Mouse (Mus musculus): Measurements from ENCODE around the gene Aebp2. TPM values are rescaled to one million over a fixed set of nuclear protein-coding genes. Genes with fewer than 3 reads are reported as not detected.

Aebp2 gene
- total and polyA plus RNA-seq, 2 experiments from 2014 or later = 5.1 to 29.3 TPM

DNA sequence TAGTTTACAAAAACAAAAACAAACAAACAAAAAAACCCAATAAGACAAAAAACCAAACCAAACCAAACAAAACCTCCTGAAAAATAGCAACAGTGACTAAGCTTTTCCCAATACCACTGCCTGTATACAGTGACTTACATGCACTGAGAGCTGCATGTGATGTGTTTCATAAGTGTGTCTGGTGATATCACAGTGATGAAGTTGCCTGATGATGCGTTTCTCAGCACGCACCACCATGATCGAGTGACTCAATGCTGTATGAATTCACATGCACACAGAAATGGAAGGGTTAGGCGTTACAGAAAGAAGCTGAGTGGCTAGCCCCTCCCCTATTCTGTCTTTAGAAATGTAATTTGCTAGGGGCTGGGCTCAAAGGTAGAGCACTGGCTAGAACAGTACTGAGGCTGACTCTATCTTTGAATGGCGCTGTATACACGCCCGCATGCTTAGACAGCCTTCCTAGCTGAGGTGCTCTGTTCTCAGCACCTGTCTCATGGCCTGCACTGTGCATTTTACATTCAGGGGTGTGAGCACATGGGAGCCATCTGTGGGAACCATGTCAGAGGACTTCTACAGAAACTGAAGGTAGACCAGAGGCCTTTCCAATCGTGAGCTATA lies 44.9 kb downstream of the Aebp2 start:
- Histone ChIP-seq H3K9ac (replicated peaks; ENCODE audit: low read length) (no peak overlapping the region), H3K4me1 (ENCODE audit: insufficient read depth, low read length) (peaks cover 6% of the 10 kb centered on the region; the same call in 1 of the 2 replicates), H3K4me2 (ENCODE audit: low read depth, low read length) (no peak overlapping the region), H3K27ac (peak overlapping the region; percentile 57; the same call in 1 of the 2 replicates), H3K36me3 (ENCODE audit: insufficient read depth, low read length) (no peaks in the 10 kb centered on the region), H3K27me3 (ENCODE audit: insufficient read depth, low read length) (no peaks in the 10 kb centered on the region), H3K4me3 (ENCODE audit: low read length) (no peak overlapping the region), H3K9me3 (ENCODE audit: low read length) (no peaks in the 10 kb centered on the region)
- 65% methylated on average over 8 of the region's 8 CpGs for WGBS
- no peak for TF ChIP-seq CTCF (IDR thresholded peaks at IDR 0.05; ENCODE audit: low read depth)
- peak; percentile 10 for DNase-seq (ENCODE audit: low spot score)
- ATAC-seq = peak; percentile 34; the same call in 1 of the 2 replicates

DNA sequence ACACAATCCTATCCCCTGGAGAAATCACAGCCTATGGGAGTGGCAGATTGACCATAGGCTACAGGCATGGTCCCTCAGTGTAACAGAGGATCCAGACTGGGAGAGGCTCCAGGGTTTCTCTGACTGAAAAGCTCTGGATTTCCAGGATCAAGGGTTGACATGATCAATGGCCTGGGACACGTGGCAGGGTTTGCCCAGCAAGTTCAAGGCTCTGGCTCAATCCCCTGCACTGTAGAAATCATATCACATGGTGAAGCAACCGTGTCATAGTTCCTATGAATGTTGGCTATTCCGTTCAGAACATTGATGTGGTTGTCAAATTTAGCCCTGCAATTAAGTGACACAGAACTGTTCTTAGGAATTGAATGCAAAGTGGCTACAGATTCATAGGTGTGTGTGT lies 52.0 kb downstream of the Aebp2 start:
- no peak for TF ChIP-seq CTCF (IDR thresholded peaks at IDR 0.05; ENCODE audit: low read depth)
- no peak overlapping the region for H3K9ac ChIP-seq (replicated peaks; ENCODE audit: low read length)
- H3K27ac ChIP-seq = no peak overlapping the region
- H3K4me2 ChIP-seq (ENCODE audit: low read depth, low read length) = no peak overlapping the region
- ATAC-seq = no peak
- 78% methylated on average over 3 of the region's 3 CpGs for WGBS
- H3K4me3 ChIP-seq (ENCODE audit: low read length) = no peak overlapping the region
- peaks cover 16% of the 10 kb centered on the region for H3K4me1 ChIP-seq (ENCODE audit: insufficient read depth, low read length)
- H3K9me3 ChIP-seq (ENCODE audit: low read length) = no peaks in the 10 kb centered on the region
- no peaks in the 10 kb centered on the region for H3K27me3 ChIP-seq (ENCODE audit: insufficient read depth, low read length)
- DNase-seq (ENCODE audit: low spot score) = no peak
- H3K36me3 ChIP-seq (ENCODE audit: insufficient read depth, low read length) = no peaks in the 10 kb centered on the region

DNA sequence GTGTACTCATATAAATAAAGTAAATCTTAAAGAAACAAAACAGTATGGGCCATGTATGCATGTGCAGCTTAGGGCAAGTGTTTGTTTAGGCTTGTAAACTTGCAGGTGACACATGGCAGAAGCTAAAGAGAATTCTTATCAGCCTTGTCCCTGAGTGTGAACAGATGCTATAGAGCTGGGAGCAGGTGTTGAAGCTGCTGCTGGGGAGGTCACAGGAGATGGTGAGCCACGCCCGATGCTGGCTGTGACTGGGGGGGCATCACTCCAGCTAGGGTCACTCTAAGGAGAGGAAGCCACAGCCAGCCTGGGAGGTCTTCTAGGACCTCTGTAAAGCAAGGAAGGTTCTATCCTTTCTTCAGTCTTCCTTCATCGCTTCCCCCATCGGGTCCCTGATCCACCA lies 53.6 kb downstream of the Aebp2 start:
- ATAC-seq (no peak), DNase-seq (ENCODE audit: low spot score) (no peak)
- no peak overlapping the region for H3K9ac ChIP-seq (replicated peaks; ENCODE audit: low read length)
- no peak overlapping the region for H3K4me3 ChIP-seq (ENCODE audit: low read length)
- H3K27ac ChIP-seq = no peak overlapping the region
- 90% methylated on average over 4 of the region's 4 CpGs for WGBS
- H3K4me2 ChIP-seq (ENCODE audit: low read depth, low read length) = no peak overlapping the region
- no peaks in the 10 kb centered on the region for H3K27me3 ChIP-seq (ENCODE audit: insufficient read depth, low read length)
- H3K4me1 ChIP-seq (ENCODE audit: insufficient read depth, low read length) = peaks cover 16% of the 10 kb centered on the region
- no peaks in the 10 kb centered on the region for H3K36me3 ChIP-seq (ENCODE audit: insufficient read depth, low read length)
- no peaks in the 10 kb centered on the region for H3K9me3 ChIP-seq (ENCODE audit: low read length)
- TF ChIP-seq CTCF (IDR thresholded peaks at IDR 0.05; ENCODE audit: low read depth) = no peak

DNA sequence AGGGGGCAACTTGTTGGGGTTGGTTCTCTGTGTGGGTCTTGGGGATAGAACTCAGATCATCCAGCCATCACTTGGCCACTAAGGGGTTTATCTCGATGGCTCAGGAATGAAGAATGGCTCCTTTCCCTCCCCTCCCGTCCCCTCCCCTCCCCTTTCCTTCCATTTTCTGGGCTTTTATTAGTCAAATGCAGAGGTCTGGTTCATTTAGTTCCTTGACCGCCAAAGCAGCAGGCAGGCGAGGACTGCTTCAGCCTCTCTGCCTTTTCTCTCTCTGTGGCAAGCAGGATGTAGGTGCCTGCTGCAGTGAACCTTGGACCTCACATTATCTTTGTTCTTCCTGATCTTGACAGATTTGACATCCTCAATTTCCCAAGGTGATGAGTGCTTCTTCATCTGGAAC lies 54.6 kb downstream of the Aebp2 start:
- no peak overlapping the region for H3K4me2 ChIP-seq (ENCODE audit: low read depth, low read length)
- DNase-seq (ENCODE audit: low spot score) = no peak
- H3K9me3 ChIP-seq (ENCODE audit: low read length) = no peaks in the 10 kb centered on the region
- TF ChIP-seq CTCF (IDR thresholded peaks at IDR 0.05; ENCODE audit: low read depth) = no peak
- no peak for ATAC-seq
- no peak overlapping the region for H3K4me3 ChIP-seq (ENCODE audit: low read length)
- peaks cover 16% of the 10 kb centered on the region for H3K4me1 ChIP-seq (ENCODE audit: insufficient read depth, low read length)
- 35% methylated on average over 4 of the region's 4 CpGs for WGBS
- no peak overlapping the region for H3K27ac ChIP-seq
- no peaks in the 10 kb centered on the region for H3K27me3 ChIP-seq (ENCODE audit: insufficient read depth, low read length)
- no peaks in the 10 kb centered on the region for H3K36me3 ChIP-seq (ENCODE audit: insufficient read depth, low read length)
- no peak overlapping the region for H3K9ac ChIP-seq (replicated peaks; ENCODE audit: low read length)

DNA sequence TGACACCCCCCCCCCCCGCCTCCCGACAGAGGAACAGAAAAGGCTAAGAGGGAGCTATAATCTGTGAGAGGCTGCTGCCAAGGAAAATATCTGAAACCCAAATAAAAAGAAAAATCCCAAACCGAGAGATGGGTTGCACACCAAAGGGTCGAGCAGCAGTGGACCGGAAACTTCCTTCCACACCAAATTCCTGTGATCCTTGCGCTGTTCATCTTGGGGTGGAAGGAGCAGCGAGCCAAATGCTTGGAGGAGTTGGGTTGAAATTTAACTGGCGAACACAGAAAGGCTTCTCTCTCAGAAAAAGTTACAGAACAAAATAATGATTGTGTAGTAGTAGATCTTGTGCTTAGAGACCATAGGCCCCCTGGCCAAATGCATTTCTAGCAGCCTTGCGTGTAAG lies 55.5 kb downstream of the Aebp2 start:
- no peak overlapping the region for H3K4me3 ChIP-seq (ENCODE audit: low read length)
- H3K36me3 ChIP-seq (ENCODE audit: insufficient read depth, low read length) = no peaks in the 10 kb centered on the region
- peaks cover 16% of the 10 kb centered on the region for H3K4me1 ChIP-seq (ENCODE audit: insufficient read depth, low read length)
- DNase-seq (ENCODE audit: low spot score) (no peak), ATAC-seq (no peak)
- H3K27ac ChIP-seq = no peak overlapping the region
- 55% methylated on average over 9 of the region's 9 CpGs for WGBS
- TF ChIP-seq CTCF (IDR thresholded peaks at IDR 0.05; ENCODE audit: low read depth) = no peak
- H3K9me3 ChIP-seq (ENCODE audit: low read length) = no peaks in the 10 kb centered on the region
- H3K4me2 ChIP-seq (ENCODE audit: low read depth, low read length) = no peak overlapping the region
- H3K27me3 ChIP-seq (ENCODE audit: insufficient read depth, low read length) = no peaks in the 10 kb centered on the region
- H3K9ac ChIP-seq (replicated peaks; ENCODE audit: low read length) = no peak overlapping the region

DNA sequence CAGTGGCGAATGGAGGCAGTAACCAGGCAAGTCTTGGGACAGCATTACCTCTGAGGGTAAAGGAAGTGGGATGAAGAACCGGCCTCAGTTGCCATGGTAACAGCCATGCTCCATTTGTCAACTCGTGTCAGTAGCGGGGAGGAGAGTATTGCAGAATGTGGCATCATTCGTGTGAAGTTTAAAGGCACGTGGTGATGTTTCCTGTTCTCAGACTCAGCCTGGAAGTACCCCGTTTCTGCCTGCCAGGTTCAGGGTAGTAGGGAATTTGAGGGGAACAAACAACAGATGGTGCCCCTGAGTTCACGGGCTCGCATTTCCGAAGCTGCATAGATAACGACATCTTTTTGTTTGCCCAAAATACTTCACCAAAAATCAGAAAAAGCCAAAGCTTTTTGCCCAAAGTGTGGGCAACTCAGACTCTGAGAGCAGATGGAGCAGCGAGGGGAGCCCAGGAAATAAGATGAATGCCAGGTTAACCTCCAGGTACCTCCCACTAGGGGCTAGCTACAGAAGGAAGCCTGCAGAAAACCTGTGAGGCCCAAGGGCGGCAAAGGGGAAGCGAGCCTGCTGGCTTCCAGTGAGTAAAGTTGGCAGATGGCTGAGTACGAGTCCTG lies 56.3 kb downstream of the Aebp2 start:
- DNase-seq (ENCODE audit: low spot score) = peak; percentile 86
- Histone ChIP-seq H3K4me3 (ENCODE audit: low read length) (no peak overlapping the region), H3K4me1 (ENCODE audit: insufficient read depth, low read length) (peaks cover 16% of the 10 kb centered on the region), H3K9me3 (ENCODE audit: low read length) (no peaks in the 10 kb centered on the region), H3K9ac (replicated peaks; ENCODE audit: low read length) (no peak overlapping the region), H3K36me3 (ENCODE audit: insufficient read depth, low read length) (no peaks in the 10 kb centered on the region), H3K4me2 (ENCODE audit: low read depth, low read length) (peak overlapping the region; percentile 37), H3K27me3 (ENCODE audit: insufficient read depth, low read length) (no peaks in the 10 kb centered on the region), H3K27ac (no peak overlapping the region)
- WGBS = 10% methylated on average over 15 of the region's 15 CpGs
- peak; percentile 80 for ATAC-seq
- TF ChIP-seq CTCF (IDR thresholded peaks at IDR 0.05; ENCODE audit: low read depth) = peak; percentile 5; the same call in 1 of the 2 replicates

DNA sequence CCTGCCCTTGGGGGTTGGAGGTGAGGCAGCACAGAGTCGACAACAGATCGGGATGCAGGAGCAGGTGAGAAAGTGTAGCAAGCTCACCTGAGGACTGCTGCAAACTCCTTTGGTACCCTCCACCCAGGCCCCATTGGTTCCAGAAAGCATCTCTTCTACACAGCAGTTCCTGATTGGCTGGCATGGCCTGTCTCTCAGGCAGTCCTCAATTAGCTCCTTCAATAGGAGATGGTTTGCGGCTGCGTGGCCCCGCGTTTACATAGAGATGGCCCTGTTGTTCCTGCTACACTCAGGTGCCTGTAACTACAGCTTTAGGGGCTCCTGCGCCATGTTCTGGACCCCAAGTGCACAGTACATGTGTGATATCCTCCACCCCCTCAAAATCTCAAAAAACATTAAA lies 58.2 kb downstream of the Aebp2 start:
- H3K4me1 ChIP-seq (ENCODE audit: insufficient read depth, low read length) = peaks cover 16% of the 10 kb centered on the region
- TF ChIP-seq CTCF (IDR thresholded peaks at IDR 0.05; ENCODE audit: low read depth) = no peak
- H3K27ac ChIP-seq = no peak overlapping the region
- DNase-seq (ENCODE audit: low spot score) (no peak), ATAC-seq (no peak)
- no peak overlapping the region for H3K9ac ChIP-seq (replicated peaks; ENCODE audit: low read length)
- H3K36me3 ChIP-seq (ENCODE audit: insufficient read depth, low read length) = no peaks in the 10 kb centered on the region
- 50% methylated on average over 7 of the region's 7 CpGs for WGBS
- H3K9me3 ChIP-seq (ENCODE audit: low read length) = no peaks in the 10 kb centered on the region
- no peak overlapping the region for H3K4me3 ChIP-seq (ENCODE audit: low read length)
- H3K27me3 ChIP-seq (ENCODE audit: insufficient read depth, low read length) = no peaks in the 10 kb centered on the region
- H3K4me2 ChIP-seq (ENCODE audit: low read depth, low read length) = no peak overlapping the region
